Mouse (Mus musculus): Measurements from ENCODE around the gene Pde7b.

GRCm38 (mm10) chr10:20653299-20653698, 71.6 kb downstream of the Pde7b start:
- TF ChIP-seq CTCF (IDR thresholded peaks at IDR 0.05; ENCODE audit: borderline replicate concordance, control insufficient read depth, extremely low read depth, insufficient read depth, low read length, poor library complexity) (no peak), POLR2A (IDR thresholded peaks at IDR 0.05; ENCODE audit: control insufficient read depth, extremely low read depth, insufficient read depth, low read length, poor library complexity) (no peak)

All from thymus, adult 2 months (tissue).